Mouse (Mus musculus) liver, embryonic 14.5 days (tissue): ENCODE results near the gene Samd9l.
"Not testable (repeated sequence)": the region's sequence is repeated elsewhere in the genome, so short reads cannot be mapped to it uniquely, and the experiment has no call there.

Experiments
- CTCF ChIP-seq: IDR thresholded peaks from 2 replicates; pipeline ENCODE4 v1.5.1; 2016; ENCODE audit warnings: antibody characterized with exemption, low read depth, control low read depth
- EP300 ChIP-seq: IDR thresholded peaks from 2 replicates; pipeline ENCODE4 v1.6.1; 2016; ENCODE audit warnings: antibody characterized with exemption, low read depth

GRCm38 (mm10) chr6:3345924-3346597, 53.3 kb downstream of the Samd9l start:
- peak; percentile 27; the same call in 1 of the 2 replicates for TF ChIP-seq CTCF
- not testable (repeated sequence) for TF ChIP-seq EP300
